30 mouse cellular contexts compared by ENCODE assay signal in the genomic region with DNA sequence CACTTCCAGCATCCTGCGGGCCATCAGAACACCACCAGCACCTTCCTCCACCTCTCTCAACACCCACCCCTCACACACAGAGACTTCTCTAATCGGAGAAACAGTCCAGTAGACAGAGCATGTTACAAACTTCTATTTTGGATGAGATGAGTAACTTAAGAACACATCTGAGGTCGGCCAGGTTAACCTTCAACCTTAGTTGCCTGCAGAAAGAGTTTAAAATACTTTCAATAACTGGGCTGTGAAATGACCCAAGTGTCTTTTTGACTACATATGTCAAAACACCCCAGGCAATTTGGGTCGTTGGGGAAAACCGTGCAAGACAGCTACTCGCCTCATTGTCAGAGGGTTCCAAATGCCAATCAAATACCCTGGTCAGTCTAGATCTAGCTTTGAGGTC. TPM values are rescaled to one million over a fixed set of nuclear protein-coding genes. Genes with fewer than 3 reads are reported as not detected.
DNase-seq lines count a peak whose midpoint lies in the region; ATAC-seq and TF ChIP-seq lines count a peak whose summit lies in the region.
"Had no signal": no experiment of that assay in that cellular context is flagged by ENCODE, and none has a peak within 500 bp of the region (broad histone marks: within the 10 kb centered on the region; RNA-seq: fewer than 3 reads in every experiment).

No protein-coding gene starts in this region.

- no peak for DNase-seq in heart, adult 18-20 months
- peak; percentile 82 for DNase-seq in kidney, adult 9 months
- DNase-seq in kidney, adult 11 months, result no peak
- DNase-seq in kidney, postnatal 0 days (ENCODE audit: low spot score), result no peak
- DNase-seq in layer of hippocampus, adult 11-12 months (ENCODE audit: low spot score), result no peak
- no peak for DNase-seq in lung, adult 2 months
- DNase-seq: adrenal gland, adult 2 months; adrenal gland, postnatal 36 days; B cell, adult 2 months; cerebellum, adult 18-20 months; cerebellum, postnatal 10 days; liver, embryonic 13.5 days; lung, adult 18-20 months; lung, postnatal 10 days; midbrain, embryonic 14.5 days; retina, postnatal 1 day; right cerebral cortex, postnatal 14 days; thymus, postnatal 14 days had no signal

- H3K4me1 ChIP-seq in heart, embryonic 11.5 days (ENCODE audit: control insufficient read depth, insufficient read depth, low read length), result peaks cover 19% of the 10 kb centered on the region
- peaks cover 19% of the 10 kb centered on the region; the same call in 1 of the 2 replicates for H3K4me1 ChIP-seq in kidney, postnatal 0 days (replicated peaks; ENCODE audit: insufficient read depth, low read length)
- H3K4me1 ChIP-seq in lung, adult 2 months (ENCODE audit: control insufficient read depth, insufficient read depth, low read length), result peaks cover 13% of the 10 kb centered on the region
- H3K4me1 ChIP-seq: liver, embryonic 13.5 days had no signal

- H3K4me3 ChIP-seq in heart, embryonic 11.5 days (ENCODE audit: low read depth, low read length), result no peak overlapping the region
- H3K4me3 ChIP-seq in kidney, postnatal 0 days (replicated peaks; ENCODE audit: low read depth, low read length), result no peak overlapping the region
- no peak overlapping the region for H3K4me3 ChIP-seq in lung, adult 2 months (replicated peaks; ENCODE audit: extremely low read depth, low read depth, low read length)
- H3K4me3 ChIP-seq: embryonic facial prominence, embryonic 15.5 days; forebrain, embryonic 15.5 days; heart, embryonic 12.5 days; limb, embryonic 10.5 days; limb, embryonic 15.5 days; liver, embryonic 13.5 days; neural tube, embryonic 15.5 days had no signal

- H3K4me2 ChIP-seq in heart, embryonic 11.5 days, result no peak overlapping the region
- no peak overlapping the region for H3K4me2 ChIP-seq in kidney, postnatal 0 days (ENCODE audit: low read length)
- H3K4me2 ChIP-seq: embryonic facial prominence, embryonic 15.5 days; forebrain, embryonic 15.5 days; heart, embryonic 12.5 days; hindbrain, embryonic 14.5 days; limb, embryonic 15.5 days; liver, embryonic 13.5 days; neural tube, embryonic 15.5 days had no signal

- no peaks in the 10 kb centered on the region for H3K36me3 ChIP-seq in heart, embryonic 11.5 days (ENCODE audit: control insufficient read depth, insufficient read depth, low read length)
- no peaks in the 10 kb centered on the region for H3K36me3 ChIP-seq in kidney, postnatal 0 days (ENCODE audit: insufficient read depth, low read length)
- H3K36me3 ChIP-seq: embryonic facial prominence, embryonic 15.5 days; forebrain, embryonic 15.5 days; heart, embryonic 12.5 days; limb, embryonic 10.5 days; limb, embryonic 15.5 days; liver, embryonic 13.5 days; neural tube, embryonic 15.5 days had no signal

- no peaks in the 10 kb centered on the region for H3K9me3 ChIP-seq in heart, embryonic 11.5 days (replicated peaks; ENCODE audit: control insufficient read depth, low read length)
- H3K9me3 ChIP-seq in kidney, postnatal 0 days (replicated peaks; ENCODE audit: low read length), result no peaks in the 10 kb centered on the region
- H3K9me3 ChIP-seq: embryonic facial prominence, embryonic 15.5 days; forebrain, embryonic 15.5 days; heart, embryonic 12.5 days; limb, embryonic 10.5 days; limb, embryonic 15.5 days; liver, embryonic 13.5 days; neural tube, embryonic 15.5 days had no signal

- 66% methylated on average over 6 of the region's 6 CpGs for WGBS in heart, embryonic 11.5 days (ENCODE audit: insufficient replicate concordance)
- 50% methylated on average over 6 of the region's 6 CpGs for WGBS in kidney, postnatal 0 days
- 67% methylated on average over 6 of the region's 6 CpGs for WGBS in lung, adult 2 months

- H3K27me3 ChIP-seq in heart, embryonic 11.5 days (ENCODE audit: control insufficient read depth, insufficient read depth, low read length), result no peaks in the 10 kb centered on the region
- H3K27me3 ChIP-seq in kidney, postnatal 0 days (ENCODE audit: insufficient read depth, low read length), result no peaks in the 10 kb centered on the region
- H3K27me3 ChIP-seq: embryonic facial prominence, embryonic 15.5 days; heart, embryonic 12.5 days; limb, embryonic 15.5 days; neural tube, embryonic 15.5 days had no signal

- TF ChIP-seq POLR2A in lung, adult 2 months (IDR thresholded peaks at IDR 0.05; ENCODE audit: borderline replicate concordance, extremely low read depth, low read depth, low read length), result no peak

- H3K27ac ChIP-seq in heart, embryonic 11.5 days (ENCODE audit: low read depth, low read length), result no peak overlapping the region
- peak overlapping the region; percentile 58 for H3K27ac ChIP-seq in kidney, postnatal 0 days
- H3K27ac ChIP-seq: embryonic facial prominence, embryonic 15.5 days; forebrain, embryonic 15.5 days; limb, embryonic 10.5 days; limb, embryonic 15.5 days; liver, embryonic 13.5 days; macrophage; neural tube, embryonic 15.5 days had no signal

- no peak for TF ChIP-seq CTCF in kidney, postnatal 0 days (IDR thresholded peaks at IDR 0.05; ENCODE audit: low read depth)
- no peak for TF ChIP-seq CTCF in lung, adult 2 months (IDR thresholded peaks at IDR 0.05; ENCODE audit: insufficient read depth, low read length)

- H3K9ac ChIP-seq in heart, embryonic 11.5 days (ENCODE audit: low read depth, low read length), result peak overlapping the region; percentile 13; the same call in 1 of the 2 replicates
- no peak overlapping the region for H3K9ac ChIP-seq in kidney, postnatal 0 days (ENCODE audit: low read depth, low read length)
- H3K9ac ChIP-seq: embryonic facial prominence, embryonic 15.5 days; forebrain, embryonic 15.5 days; heart, embryonic 12.5 days; hindbrain, embryonic 14.5 days; limb, embryonic 15.5 days; liver, embryonic 13.5 days; neural tube, embryonic 15.5 days had no signal

- no peak for ATAC-seq in heart, embryonic 11.5 days (replicated peaks; ENCODE audit: insufficient number of reproducible peaks, low FRiP score, low TSS enrichment)
- ATAC-seq in kidney, postnatal 0 days (replicated peaks; ENCODE audit: low FRiP score, low read depth), result no peak
- ATAC-seq: activated CD4-positive, CD25-positive, alpha-beta regulatory T cell, adult 4 months; forebrain, embryonic 15.5 days had no signal

RNA-seq across cellular contexts. Expression of a gene that starts 10.0 kb away (rescaled TPM):
- 0.20 TPM in 1 of 2 replicates, not detected in the other for polyA plus RNA-seq in heart, embryonic 11.5 days (2014; fragmentation: Nextera tagmentation; extraction: Ambion mirVana)
- 10 to 100 TPM; 26.8 to 29.7 TPM for total RNA-seq in heart, adult 18-20 months (2021)
- polyA plus RNA-seq in kidney, postnatal 0 days (2015; fragmentation: Nextera tagmentation; extraction: Ambion mirVana), result 28.8 and 29.1 TPM in 2 replicates
- 22.8 and 28.9 TPM in 2 replicates for polyA plus RNA-seq in lung, adult 2 months (2012; rRNA removed)
- total RNA-seq: adrenal gland, adult 2 months; adrenal gland, postnatal 36 days; hematopoietic stem cell, adult 5-6 weeks; megakaryocyte-erythroid progenitor cell, adult 5-6 weeks had no signal
- polyA plus RNA-seq: adrenal gland, adult 2 months; forebrain, embryonic 15.5 days; hindbrain, embryonic 14.5 days; macrophage; midbrain, embryonic 14.5 days had no signal

Comparison
In these comparisons a context has a peak if more than half of its experiments do, and no peak if none do; other contexts are left out.
1. RNA of a gene that starts 10.0 kb away (polyA plus RNA-seq): 22.8 to 28.9 TPM in lung, adult 2 months and 28.8 to 29.1 TPM in kidney, postnatal 0 days; 0.20 TPM in heart, embryonic 11.5 days; every median in the first group is over 10 times any median in the second.